Mouse (Mus musculus): ENCODE measurements around the gene Slc41a1. TPM values are rescaled to one million over a fixed set of nuclear protein-coding genes. Genes with fewer than 3 reads are reported as not detected.

The Slc41a1 gene
- polyA plus RNA-seq, 1 experiment: 15.0 TPM

DNA sequence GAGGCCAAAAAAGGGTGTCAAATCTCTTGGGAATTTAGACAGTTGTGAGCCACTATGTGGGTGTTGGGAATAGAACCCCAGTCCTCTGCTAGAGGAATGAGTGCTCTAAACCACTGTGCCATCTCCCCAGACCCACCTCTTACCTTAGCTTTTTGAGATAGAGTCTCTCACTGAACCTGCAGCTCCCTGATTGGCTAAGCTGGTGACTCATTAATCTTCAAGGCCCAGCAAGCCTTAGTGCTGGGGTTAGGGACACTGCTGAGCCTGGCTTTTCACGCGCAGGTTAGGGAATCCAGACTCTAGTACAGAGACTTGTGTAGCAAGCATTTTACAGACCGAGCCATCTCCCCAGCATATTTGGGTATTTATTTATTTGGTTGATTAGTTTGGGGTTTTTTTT, 9.7 kb downstream of the Slc41a1 start:
- Histone ChIP-seq H3K36me3 (ENCODE audit: control insufficient read depth, insufficient read depth, low read length) (peaks cover 2% of the 10 kb centered on the region; the same call in 1 of the 2 replicates), H3K27ac (ENCODE audit: insufficient read depth, low read depth, low read length) (no peak overlapping the region), H3K4me3 (ENCODE audit: low read depth, low read length) (no peak overlapping the region), H3K27me3 (ENCODE audit: control insufficient read depth, insufficient read depth, low read length) (no peaks in the 10 kb centered on the region), H3K4me1 (ENCODE audit: control insufficient read depth, insufficient read depth, insufficient read length, low read length) (no peaks in the 10 kb centered on the region)
- TF ChIP-seq CTCF (IDR thresholded peaks at IDR 0.05; ENCODE audit: extremely low read depth, insufficient read length, insufficient replicate concordance, low read depth, low read length) (no peak), POLR2A (IDR thresholded peaks at IDR 0.05; ENCODE audit: low read depth, low read length) (no peak)
- WGBS: 79% methylated on average over 3 of the region's 3 CpGs

- TF ChIP-seq POLR2A (IDR thresholded peaks at IDR 0.05; ENCODE audit: low read depth, low read length) (no peak), CTCF (IDR thresholded peaks at IDR 0.05; ENCODE audit: extremely low read depth, insufficient read length, insufficient replicate concordance, low read depth, low read length) (no peak)
- Histone ChIP-seq H3K4me3 (ENCODE audit: low read depth, low read length) (no peak overlapping the region), H3K27ac (ENCODE audit: insufficient read depth, low read depth, low read length) (no peak overlapping the region), H3K27me3 (ENCODE audit: control insufficient read depth, insufficient read depth, low read length) (no peaks in the 10 kb centered on the region), H3K4me1 (ENCODE audit: control insufficient read depth, insufficient read depth, insufficient read length, low read length) (no peaks in the 10 kb centered on the region), H3K36me3 (ENCODE audit: control insufficient read depth, insufficient read depth, low read length) (peaks cover 5% of the 10 kb centered on the region; the same call in 1 of the 2 replicates)
- WGBS: 83% methylated on average over 5 of the region's 5 CpGs
Observed at GRCm38 (mm10) chr1:131838542-131838941, 11.2 kb downstream of the Slc41a1 start.

GRCm38 (mm10) chr1:131839279-131839678, 12.0 kb downstream of the Slc41a1 start:
- WGBS: 66% methylated on average over 2 of the region's 2 CpGs
- no peak overlapping the region for H3K27ac ChIP-seq (ENCODE audit: insufficient read depth, low read depth, low read length)
- H3K4me3 ChIP-seq (ENCODE audit: low read depth, low read length): no peak overlapping the region
- peaks cover 7% of the 10 kb centered on the region for H3K36me3 ChIP-seq (ENCODE audit: control insufficient read depth, insufficient read depth, low read length)
- H3K4me1 ChIP-seq (ENCODE audit: control insufficient read depth, insufficient read depth, insufficient read length, low read length): no peaks in the 10 kb centered on the region
- TF ChIP-seq POLR2A (IDR thresholded peaks at IDR 0.05; ENCODE audit: low read depth, low read length) (no peak), CTCF (IDR thresholded peaks at IDR 0.05; ENCODE audit: extremely low read depth, insufficient read length, insufficient replicate concordance, low read depth, low read length) (no peak)
- H3K27me3 ChIP-seq (ENCODE audit: control insufficient read depth, insufficient read depth, low read length): no peaks in the 10 kb centered on the region

- Histone ChIP-seq H3K27me3 (ENCODE audit: control insufficient read depth, insufficient read depth, low read length) (no peaks in the 10 kb centered on the region), H3K4me1 (ENCODE audit: control insufficient read depth, insufficient read depth, insufficient read length, low read length) (no peaks in the 10 kb centered on the region), H3K36me3 (ENCODE audit: control insufficient read depth, insufficient read depth, low read length) (peaks cover 18% of the 10 kb centered on the region), H3K4me3 (ENCODE audit: low read depth, low read length) (no peak overlapping the region), H3K27ac (ENCODE audit: insufficient read depth, low read depth, low read length) (no peak overlapping the region)
- WGBS: 90% methylated on average over 4 of the region's 4 CpGs
- TF ChIP-seq POLR2A (IDR thresholded peaks at IDR 0.05; ENCODE audit: low read depth, low read length): no peak
- no peak for TF ChIP-seq CTCF (IDR thresholded peaks at IDR 0.05; ENCODE audit: extremely low read depth, insufficient read length, insufficient replicate concordance, low read depth, low read length)
Observed at GRCm38 (mm10) chr1:131842221-131842620, 14.9 kb downstream of the Slc41a1 start.

GRCm38 (mm10) chr1:131843758-131844157, 16.5 kb downstream of the Slc41a1 start:
- WGBS: 91% methylated on average over 10 of the region's 10 CpGs
- TF ChIP-seq POLR2A (IDR thresholded peaks at IDR 0.05; ENCODE audit: low read depth, low read length): no peak
- no peak for TF ChIP-seq CTCF (IDR thresholded peaks at IDR 0.05; ENCODE audit: extremely low read depth, insufficient read length, insufficient replicate concordance, low read depth, low read length)
- Histone ChIP-seq H3K36me3 (ENCODE audit: control insufficient read depth, insufficient read depth, low read length) (peaks cover 22% of the 10 kb centered on the region), H3K4me1 (ENCODE audit: control insufficient read depth, insufficient read depth, insufficient read length, low read length) (no peaks in the 10 kb centered on the region), H3K27me3 (ENCODE audit: control insufficient read depth, insufficient read depth, low read length) (no peaks in the 10 kb centered on the region), H3K27ac (ENCODE audit: insufficient read depth, low read depth, low read length) (no peak overlapping the region), H3K4me3 (ENCODE audit: low read depth, low read length) (no peak overlapping the region)

DNA sequence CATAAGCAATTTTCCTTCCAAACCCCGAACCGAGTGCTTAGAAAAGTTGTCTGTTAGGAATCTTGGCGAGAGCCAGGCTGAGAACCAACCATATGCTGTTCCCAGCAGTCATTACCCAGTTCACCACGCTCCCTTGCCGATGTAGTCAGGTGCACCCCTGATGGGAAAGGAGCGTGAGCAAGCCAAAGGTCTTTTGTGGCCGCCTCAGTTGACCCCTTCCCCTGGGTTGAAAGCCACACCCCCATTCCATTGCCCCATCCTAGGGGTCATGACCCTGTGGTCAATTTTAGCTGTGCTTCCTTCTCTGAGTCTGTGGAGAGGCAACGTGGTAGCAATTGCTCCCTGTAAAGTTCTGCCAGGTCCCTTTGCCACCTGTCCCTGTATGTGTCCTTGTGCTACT, 17.6 kb downstream of the Slc41a1 start:
- TF ChIP-seq POLR2A (IDR thresholded peaks at IDR 0.05; ENCODE audit: low read depth, low read length) (no peak), CTCF (IDR thresholded peaks at IDR 0.05; ENCODE audit: extremely low read depth, insufficient read length, insufficient replicate concordance, low read depth, low read length) (no peak)
- Histone ChIP-seq H3K4me3 (ENCODE audit: low read depth, low read length) (no peak overlapping the region), H3K27ac (ENCODE audit: insufficient read depth, low read depth, low read length) (no peak overlapping the region), H3K36me3 (ENCODE audit: control insufficient read depth, insufficient read depth, low read length) (peaks cover 22% of the 10 kb centered on the region), H3K27me3 (ENCODE audit: control insufficient read depth, insufficient read depth, low read length) (no peaks in the 10 kb centered on the region), H3K4me1 (ENCODE audit: control insufficient read depth, insufficient read depth, insufficient read length, low read length) (no peaks in the 10 kb centered on the region)
- whole genome bisulfite sequencing: 75% methylated on average over 8 of the region's 8 CpGs

- TF ChIP-seq CTCF (IDR thresholded peaks at IDR 0.05; ENCODE audit: extremely low read depth, insufficient read length, insufficient replicate concordance, low read depth, low read length) (peak; percentile 56), POLR2A (IDR thresholded peaks at IDR 0.05; ENCODE audit: low read depth, low read length) (no peak)
- WGBS: 74% methylated on average over 5 of the region's 5 CpGs
- H3K27me3 ChIP-seq (ENCODE audit: control insufficient read depth, insufficient read depth, low read length): no peaks in the 10 kb centered on the region
- peaks cover 20% of the 10 kb centered on the region for H3K36me3 ChIP-seq (ENCODE audit: control insufficient read depth, insufficient read depth, low read length)
- no peak overlapping the region for H3K27ac ChIP-seq (ENCODE audit: insufficient read depth, low read depth, low read length)
- no peak overlapping the region for H3K4me3 ChIP-seq (ENCODE audit: low read depth, low read length)
- H3K4me1 ChIP-seq (ENCODE audit: control insufficient read depth, insufficient read depth, insufficient read length, low read length): no peaks in the 10 kb centered on the region
Observed at GRCm38 (mm10) chr1:131846255-131846654, 19.0 kb downstream of the Slc41a1 start.

Data from small intestine, adult 2 months (tissue).